Mouse (Mus musculus) liver, postnatal 0 days (tissue): ENCODE data around the gene Prkcb.

ENCODE experiments used
- CTCF ChIP-seq: sonication (generic); IDR thresholded peaks from 2 replicates; pipeline ENCODE4 v1.5.1; 2016; ENCODE audit warnings: antibody characterized with exemption, low read depth
- EP300 ChIP-seq: IDR thresholded peaks from 2 replicates; pipeline ENCODE4 v1.6.1; 2016; ENCODE audit warnings: antibody characterized with exemption, low read depth, mild to moderate bottlenecking

DNA sequence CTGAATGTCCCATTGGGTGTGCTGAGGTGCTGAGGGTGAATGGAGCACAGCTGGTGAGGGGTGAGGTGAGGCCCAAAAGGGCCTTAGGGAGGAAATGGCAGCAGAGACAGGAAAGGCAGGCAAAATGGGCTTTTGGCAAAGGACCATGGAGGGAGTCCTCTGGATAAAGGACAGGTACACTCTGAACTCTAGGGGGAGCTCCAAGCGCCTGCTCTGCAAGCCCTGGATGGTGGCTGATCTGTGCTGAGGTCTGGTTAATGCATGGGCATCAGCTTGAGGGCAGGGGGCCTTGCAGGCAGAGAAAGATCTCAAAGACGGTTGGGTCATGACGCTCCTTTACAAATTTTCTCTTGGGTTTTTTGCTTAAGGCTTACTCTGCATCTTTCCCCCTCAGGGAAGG is 205.5 kb downstream of the Prkcb start:
- TF ChIP-seq CTCF (peak; percentile 62), EP300 (no peak)
